Mouse (Mus musculus): ENCODE measurements at regions not wholly inside any gene's neighbourhood (a gene's known extent, or its start where the extent isn't known, plus 50 kb on each side); places are given as distances from the start of the nearest gene placed in this dataset.

DNA sequence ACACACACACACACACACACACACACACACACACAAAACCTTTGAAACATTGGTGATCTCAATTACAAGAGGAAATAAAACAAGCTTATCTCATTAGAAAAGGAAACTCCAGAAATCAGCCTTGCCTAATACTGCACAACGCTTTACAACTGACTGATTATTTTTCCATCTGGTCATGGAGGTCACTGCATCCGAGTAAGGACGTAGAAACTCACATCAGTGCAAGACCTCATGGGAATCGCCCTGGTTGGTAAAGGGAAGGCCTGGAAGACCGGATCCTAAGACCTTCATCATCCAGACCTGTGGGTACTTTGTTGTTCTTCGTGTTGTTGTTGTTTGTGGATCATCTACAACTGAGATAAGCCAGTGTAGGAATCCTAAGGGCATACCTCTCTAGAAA is 77.8 kb upstream of the Sestd1 start:
- DNase-seq: no peak

DNA sequence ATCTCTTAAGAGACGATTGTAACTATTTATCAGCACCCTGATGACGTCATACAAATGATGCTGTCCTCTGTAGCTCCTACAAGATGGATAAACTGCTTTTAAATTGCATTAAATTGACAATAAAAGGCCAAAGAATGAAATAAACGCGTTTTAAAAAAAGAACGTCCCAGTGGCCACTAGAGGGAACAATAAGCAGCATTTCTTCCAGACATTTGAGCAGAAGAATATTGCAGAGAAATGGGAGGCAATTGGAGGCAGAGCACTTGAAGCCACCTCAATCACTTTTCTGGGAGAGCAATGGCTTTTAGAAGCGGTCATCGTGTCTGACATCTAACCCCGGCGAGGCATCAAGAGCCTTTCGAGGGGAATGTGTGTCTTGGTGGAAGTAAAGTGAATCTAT is 76.4 kb upstream of the Sestd1 start:
- no peak for DNase-seq

DNA sequence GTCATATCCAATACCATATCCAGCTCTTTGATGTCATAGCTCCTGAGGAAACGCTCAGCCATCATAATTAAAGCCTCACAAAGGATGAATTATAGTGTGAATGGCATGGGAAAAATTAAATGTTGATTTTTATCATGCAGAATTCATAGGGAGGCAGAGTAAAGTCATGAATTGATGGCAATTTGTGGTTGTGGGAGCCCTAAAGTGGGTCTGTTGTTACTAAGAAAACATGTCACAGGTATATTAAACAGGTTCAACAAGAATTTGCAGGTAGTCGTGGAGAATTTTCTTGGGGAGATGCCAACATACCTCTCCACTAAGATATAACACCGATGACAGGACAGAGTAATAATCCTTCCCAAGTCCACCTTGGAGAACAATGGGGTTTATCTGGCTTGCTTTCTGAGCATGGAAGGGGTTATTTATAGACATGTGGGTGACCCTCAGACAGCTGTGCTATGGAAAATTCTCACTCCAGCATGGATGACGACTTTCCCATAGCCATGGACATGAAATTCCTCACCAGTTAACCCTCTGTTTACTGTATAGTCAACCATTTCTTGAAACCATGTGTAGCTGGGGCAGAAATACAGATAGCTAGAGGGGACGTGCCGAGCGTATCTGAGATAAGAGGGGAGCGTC is 71.7 kb upstream of the Sestd1 start:
- peak; percentile 17 for DNase-seq

DNA sequence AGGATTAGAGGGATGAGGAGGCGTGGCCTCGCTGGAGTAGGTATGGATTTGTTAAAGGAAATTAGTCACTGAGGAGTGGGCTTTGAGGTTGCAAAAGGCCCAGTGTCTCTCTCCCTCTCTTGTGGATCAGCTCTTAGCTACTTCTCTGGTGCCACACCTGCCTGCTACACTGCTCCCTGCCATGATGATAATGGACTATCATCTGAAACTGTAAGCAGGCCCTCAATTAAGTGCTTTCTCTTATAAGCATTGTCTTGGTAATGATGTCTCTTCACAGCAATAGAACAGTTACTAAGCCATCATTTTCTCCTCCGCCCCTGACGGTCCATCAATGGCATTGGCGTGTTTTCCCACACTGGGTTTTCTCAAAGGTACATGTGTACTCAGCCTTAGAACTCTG is 66.6 kb upstream of the Sestd1 start:
- DNase-seq: no peak

DNA sequence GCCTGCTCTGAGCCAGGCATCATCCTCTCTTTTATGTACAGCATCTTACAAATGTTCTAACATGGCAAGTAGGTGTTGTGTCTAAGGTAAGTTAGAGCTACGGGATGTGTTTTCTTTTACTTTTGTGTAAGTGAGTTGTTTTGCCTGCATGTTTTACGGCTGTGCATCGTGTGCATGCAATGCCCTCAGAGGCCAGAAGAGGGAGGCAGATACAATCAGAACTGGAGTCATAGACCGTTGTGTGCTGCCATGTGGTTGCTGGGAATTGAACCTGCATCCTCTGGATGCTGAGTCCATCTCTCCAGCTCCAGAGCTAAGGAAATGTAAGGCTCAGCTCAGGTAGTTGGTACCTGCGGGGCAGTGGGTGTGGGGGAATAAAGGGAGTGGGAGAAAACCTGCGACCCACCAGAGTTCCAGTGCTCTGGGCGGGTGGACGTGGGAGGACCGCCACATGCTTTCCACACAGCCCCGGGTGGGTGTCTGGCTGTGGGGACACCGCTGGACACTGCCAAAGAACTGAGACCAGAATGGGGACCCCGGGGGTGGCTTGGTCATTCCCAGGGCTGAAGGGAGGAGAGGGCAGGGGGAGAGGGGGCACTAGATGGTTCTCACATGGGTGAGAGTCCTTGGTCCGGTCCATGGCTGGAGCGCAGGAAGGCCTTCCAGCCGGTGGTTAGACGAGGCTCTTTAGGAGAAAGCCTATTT is 63.5 kb upstream of the Sestd1 start:
- DNase-seq: peak; percentile 26

DNA sequence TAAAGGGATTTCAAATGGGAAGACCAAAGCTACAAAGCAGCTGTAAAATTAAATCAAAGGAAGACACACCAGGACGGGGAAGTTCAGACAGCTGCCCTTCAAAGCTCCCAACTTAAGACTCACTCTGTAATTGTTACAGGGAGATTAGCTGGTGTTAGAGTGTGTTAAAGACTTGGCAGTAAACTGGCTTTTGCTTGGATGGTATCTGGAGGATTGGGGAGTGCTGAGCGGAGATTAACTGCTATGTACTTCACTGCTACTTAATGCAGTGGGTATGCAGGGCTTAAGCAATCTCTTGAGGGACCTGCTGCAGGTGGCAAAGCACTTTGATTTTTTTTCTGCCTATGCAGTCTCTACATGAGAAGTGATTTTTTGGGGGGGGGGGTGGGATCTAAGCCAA is 62.0 kb upstream of the Sestd1 start:
- no peak for DNase-seq

DNA sequence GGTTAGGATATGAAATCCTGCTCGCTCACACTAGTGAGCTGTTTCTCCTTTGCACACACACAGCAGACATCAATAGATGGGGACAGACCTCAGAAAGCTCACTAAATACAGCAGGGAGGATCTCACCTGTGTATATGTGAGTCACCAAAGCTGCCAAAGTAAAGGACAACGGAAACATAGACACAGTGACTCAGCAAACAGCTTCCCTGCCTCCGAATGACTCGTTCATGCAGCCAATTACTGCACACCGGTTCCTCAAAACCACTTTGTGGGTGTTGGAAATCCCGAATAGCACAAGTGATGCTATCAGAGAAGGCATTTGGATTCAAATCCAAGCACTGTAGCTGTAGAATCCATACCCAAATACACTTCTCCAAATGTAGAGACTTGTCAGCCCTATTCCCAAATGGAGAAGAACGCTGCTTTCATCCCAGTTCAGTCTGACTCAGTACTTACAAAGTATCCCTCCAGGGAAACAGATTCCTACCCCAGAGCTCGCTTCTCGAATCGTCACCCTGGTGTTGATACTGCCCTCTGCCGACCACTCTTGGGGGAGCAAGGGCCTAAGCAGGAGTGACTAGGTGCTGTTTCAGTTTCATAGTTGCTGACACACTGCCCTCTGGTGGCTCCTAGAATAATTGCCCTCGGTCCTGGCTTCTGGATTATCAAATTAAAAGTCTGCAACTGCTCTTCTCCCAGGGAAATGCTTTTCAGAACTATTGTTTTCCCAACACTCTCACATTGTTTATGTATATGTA is 61.4 kb upstream of the Sestd1 start:
- peak; percentile 99 for DNase-seq

DNA sequence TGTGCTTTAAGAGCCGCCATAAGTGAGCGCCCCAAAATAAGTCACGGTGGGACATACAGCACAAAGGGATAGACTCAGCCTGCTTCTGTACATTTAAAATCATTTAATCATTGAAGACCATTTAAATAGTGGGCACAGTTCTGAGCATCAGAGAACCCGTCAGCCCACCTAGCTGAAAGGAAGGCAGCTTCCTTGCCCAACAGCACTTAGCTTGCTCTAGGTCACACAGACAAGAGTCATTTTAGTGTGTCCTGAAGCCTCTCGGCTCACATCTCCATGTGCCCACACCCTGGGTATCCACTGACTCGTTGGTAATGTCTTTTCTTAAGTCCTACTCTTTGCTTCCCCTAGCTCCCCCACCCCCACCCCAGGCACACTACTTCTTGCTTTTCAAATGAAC is 59.7 kb upstream of the Sestd1 start:
- DNase-seq: no peak

DNA sequence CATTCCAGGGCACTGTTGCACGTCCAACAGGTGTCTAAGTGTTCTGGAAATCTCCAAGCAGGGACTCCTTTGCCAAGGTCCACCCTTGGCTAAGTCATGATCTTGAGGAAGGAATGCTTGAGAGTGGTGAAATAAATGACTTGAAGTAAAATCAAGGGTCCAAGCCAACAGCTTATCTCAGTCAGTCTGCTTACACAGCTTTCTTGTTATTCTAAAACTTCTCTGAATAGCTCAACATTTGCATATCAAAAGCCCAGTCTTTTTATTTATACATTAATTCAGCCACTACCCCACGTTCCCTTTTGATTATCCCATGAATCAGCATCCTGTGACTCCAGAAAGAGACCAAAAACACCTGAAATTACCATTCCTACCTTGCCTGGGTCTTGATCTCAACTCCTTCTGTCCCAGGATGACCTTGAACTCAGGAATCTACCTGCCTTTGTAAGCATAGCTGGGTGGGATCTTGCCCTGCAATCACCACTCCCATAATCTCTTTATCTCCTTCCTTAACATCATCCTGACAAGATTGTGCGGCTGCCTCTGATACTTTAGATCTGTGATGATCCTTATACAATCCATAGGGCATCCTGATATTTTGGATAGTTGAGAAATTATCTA is 57.5 kb upstream of the Sestd1 start:
- DNase-seq: no peak

DNA sequence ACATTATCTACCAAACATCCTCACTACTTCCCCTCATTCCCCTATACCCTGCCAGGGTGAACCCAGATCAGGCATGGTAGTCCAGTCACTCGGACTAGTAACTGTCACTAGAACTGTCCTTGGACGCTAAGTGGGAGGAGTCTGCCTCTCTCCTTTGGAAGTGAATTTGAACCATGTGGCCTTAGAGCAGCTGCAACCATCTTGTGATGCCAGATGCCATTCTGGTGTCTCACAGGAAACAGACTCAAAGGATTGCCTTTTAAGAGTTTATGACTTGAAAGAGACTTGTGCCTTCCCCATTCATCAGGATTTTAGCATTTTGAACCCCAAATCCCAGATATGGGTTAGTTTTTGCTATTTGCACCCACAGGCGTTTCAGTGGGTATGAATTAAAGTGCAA is 56.9 kb upstream of the Sestd1 start:
- DNase-seq: no peak

DNA sequence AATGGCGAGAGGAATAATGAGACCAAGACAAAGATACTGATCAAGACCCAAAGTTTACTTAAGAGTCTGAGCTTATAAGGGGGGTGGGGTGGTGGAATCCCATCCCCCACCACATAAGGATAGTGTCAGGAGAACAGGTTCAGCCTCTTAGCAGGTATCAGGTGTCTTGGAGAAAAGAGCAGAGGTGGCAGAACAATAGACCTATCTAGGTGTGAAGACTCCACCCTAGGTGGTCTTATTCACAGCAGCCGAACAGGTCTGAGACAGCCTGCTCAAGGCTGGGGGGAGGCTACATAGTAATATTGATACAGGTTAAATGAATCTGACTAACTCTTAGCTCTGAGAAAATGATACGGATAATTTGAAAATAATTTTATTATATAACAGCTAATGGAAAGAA is 56.4 kb upstream of the Sestd1 start:
- DNase-seq: no peak

DNA sequence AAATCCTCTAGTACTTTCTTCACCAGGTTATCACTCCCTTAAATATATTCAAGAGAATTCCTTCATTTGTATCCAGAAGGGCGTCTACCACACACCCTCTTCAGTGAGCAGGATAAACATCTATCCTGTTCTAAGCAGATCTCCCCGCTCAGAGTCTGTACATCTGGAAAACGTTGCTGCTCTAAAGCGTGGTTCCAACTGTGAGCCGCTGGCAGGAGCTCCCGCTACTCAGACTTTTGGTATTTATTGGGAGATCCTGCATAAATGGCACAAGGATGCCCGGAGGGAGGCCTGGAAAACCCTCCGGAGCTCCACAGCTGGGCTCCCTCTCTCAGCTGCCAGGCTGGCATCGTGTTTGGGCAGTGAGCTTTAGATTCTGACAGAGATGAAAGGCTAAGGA is 54.3 kb upstream of the Sestd1 start:
- DNase-seq: no peak

DNA sequence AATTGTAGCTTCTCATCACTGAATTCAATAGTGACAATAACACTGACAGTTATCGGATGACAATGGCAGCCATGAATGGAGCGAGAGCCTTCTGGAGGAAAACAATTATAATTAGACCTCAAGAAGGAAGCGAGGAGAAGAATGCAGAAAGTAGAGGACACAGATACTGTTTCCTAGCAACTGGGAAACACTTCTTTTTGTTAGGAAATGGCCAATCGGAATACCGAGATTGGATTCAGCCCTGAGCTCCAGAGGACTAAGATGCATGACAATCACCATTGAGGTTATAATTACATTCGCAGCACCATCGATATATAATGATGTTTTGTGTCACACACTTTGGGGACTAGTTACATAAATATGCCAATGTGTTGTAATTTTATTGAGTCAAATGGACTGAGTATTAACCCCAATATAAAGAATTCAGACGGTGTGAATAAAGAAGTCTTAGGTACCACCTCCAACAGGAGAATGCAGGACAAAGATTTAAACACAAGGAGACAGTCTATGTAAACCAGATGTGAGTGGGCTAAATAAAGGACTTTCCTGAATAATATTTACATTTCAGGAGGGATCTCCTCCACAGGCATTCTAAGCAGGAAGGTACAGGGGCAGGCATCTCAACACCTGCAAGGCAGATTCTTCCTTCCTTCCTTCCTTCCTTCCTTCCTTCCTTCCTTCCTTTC is 53.1 kb upstream of the Sestd1 start:
- no peak for DNase-seq
